Mouse (Mus musculus) stomach, postnatal 0 days (tissue): Measurements from ENCODE around the gene Mapkapk5.

ENCODE experiments used
- CTCF ChIP-seq: IDR thresholded peaks from 2 replicates; pipeline ENCODE4 v1.5.1; 2016; ENCODE audit warnings: antibody characterized with exemption, low read depth, mild to moderate bottlenecking, moderate library complexity
- EP300 ChIP-seq: optimal IDR thresholded peaks from 2 replicates; pipeline ENCODE3; 2016; ENCODE audit warnings: antibody characterized with exemption

GRCm38 (mm10) chr5:121592816-121593407 lies 47.2 kb upstream of the Mapkapk5 start:
- TF ChIP-seq CTCF (no peak), EP300 (no peak)
